Mouse (Mus musculus): ENCODE data around the gene Fgf13. TPM values are rescaled to one million over a fixed set of nuclear protein-coding genes. Genes with fewer than 3 reads are reported as not detected.

Gene Fgf13
- total RNA-seq (2015), result 0.31 and 0.34 TPM in 2 replicates
- 1.4 and 2.1 TPM in 2 replicates for total RNA-seq (2017)

DNA sequence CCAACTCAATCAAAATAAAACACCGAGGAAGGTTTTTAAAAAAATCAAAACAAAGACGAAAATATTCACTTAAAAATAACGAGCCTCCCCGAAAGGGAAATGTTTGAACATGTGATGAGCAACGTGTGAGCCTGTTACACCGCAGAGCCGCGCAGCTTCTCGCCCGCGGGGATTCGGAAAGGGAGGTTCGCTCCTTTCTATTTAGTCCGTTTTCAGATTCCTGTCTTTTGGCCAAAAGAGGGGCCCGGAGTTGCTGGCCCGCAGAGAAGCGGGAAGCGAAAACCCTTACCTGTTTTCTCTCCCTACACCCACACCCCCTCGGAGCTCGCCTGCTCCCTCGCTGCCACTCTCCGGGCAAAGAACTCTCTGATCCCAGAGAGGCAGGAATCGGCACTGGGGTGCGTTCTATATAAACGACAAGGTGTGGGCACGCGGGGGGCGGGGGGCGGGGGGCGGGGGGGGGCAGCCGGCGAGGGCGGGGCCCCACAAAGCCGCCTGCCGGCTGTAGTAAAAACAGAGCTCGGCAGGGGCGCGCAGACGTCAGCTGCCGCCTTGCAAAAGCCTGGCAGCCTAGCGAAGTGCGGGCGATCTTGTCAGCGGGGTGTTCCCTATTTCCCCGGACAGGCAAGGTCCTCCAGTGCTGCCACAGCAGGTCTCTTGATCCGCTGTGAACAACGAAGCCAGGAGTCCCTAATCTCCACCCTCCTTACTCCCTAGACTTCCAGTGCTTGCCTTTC, at the start of gene Fgf13:
Gene Fgf13, minus strand, starts transcription at position 377 of the 737 bp plus-strand sequence.
- ATAC-seq (ENCODE audit: poor library complexity, severe bottlenecking), result peak; percentile 83

DNA sequence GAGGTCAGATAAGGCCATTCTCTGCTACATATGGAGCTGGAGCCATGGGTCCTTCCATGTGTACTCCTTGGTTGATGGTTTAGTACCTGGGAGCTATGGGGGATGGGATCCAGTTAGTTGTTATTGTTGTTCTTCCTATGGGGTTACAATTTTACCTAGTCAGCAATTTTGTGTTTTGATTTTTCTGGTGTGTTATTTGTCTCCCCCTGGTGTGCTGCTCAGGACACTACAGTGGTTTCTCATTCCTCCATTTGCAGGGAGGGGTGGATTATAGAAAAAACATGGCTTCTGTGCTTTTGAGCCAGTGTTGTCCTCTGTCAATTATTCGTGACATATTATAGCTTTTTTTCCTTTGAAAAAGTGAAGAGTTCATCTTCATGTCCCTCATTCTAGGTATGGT, 38.7 kb upstream of the Fgf13 start:
- ATAC-seq (ENCODE audit: poor library complexity, severe bottlenecking), result peak; percentile 47

DNA sequence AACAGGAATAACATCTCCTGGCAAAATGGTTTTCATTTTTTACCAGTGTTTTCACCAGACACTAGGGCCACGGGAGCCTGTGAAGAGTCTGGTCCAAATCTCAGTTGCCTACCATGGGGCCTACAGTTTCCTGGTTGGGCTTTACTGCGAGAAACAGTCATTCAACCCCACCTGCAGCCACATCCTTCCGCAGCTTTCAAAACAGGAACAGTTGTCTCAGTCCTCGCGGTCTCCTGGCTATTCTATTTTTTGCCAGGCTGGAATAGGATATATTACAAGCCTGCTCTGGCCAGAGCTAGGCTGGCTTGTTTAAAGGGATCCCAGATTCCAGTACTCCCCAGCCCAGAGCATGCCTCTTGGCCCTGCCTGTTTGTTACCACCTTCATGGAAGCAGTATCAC, 21.2 kb upstream of the Fgf13 start:
- ATAC-seq (ENCODE audit: poor library complexity, severe bottlenecking), result peak; percentile 81

DNA sequence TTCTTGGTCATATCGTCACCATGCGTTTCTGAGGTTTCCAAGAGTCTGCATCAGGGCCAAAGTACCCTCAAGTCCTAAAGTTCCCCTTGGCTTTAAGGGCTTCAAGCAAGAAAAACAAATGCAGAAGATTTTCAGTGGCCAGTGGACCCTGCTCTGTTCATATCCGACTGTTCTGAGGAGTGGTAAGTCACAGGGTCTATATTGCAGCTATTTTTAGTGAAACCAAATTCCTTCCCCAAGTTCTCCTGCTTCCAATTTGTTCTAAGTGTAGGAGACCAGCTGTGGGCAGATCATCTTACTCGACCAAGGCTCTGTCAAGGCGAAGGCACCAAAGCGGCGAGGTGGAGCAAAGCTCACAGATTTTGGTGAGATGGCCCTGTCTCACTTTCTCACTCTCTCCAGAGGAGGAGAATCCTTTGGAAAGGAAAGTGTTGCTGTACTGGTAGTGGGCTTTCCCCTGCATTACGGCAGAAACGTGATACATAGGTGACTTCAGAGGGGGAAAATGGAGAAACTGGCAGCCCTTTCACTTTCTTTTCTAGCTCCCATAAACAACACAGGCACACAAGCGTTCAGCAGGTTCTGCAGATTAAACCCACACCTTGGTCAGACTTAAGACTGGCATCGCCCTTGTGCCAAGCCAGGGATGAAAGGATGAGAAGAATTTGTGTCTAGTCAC, 17.8 kb upstream of the Fgf13 start:
- ATAC-seq (ENCODE audit: poor library complexity, severe bottlenecking), result no peak

DNA sequence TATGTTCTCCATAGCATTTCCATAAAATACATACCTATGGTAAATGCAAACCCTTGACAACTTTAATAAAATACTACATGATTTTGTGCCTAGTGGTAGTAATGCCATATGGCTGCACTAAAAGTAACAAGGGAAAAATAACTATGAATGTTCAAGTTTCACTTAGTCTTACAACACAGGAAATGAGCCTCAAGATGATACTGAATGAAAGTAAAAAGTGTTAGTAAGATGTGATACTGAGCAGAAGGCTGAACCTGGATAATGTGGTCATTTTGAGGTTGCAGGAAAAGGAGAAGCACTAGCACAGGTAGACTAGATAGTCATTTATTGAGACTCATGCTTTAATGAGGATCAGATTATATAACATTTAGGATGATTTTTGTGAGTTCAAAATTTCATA, 16.2 kb upstream of the Fgf13 start:
- no peak for ATAC-seq (ENCODE audit: poor library complexity, severe bottlenecking)

DNA sequence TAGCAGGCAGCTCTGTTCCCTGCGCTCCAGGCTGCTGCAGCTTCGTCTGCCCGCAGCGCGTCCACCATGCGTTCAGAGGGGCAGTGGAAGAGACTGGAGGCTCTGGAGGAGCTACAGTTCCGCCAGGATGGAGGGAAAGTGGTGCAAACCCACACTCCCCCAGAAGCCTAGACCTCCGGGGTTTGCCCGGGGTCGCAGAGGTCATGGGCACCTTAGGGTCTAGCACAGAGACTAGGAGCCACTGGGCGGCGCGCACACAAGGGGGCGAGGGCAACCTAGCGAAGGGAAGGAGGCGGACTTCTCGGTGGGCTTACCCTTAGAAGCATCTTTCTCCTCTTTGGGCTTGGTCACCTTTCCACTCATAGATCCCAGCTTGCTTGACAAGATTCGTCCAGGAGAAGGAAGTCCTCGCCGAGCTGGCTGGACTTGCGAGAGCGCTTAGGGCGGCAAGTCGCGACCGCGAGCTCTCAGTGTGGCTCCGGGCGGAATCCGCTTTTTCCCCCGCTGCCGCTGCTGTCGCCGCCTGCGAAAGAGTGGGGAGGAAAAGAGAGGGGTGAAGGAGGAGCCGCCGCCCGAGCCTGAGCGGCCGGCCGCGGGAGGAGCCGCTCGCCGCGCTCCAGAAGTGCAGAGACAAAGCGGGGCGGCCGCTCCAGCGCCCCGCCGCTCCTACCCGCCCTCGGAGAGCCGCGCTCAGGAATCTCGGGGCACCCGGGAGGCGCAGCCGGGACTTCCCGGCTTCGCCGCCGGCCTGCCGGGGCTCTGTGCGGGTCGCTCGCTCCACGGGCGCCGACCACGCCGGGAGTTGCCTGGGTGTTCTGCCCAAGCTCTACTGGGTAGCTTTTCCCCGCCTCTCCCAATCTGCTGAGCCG, 811 bp downstream of the Fgf13 start:
- ATAC-seq (ENCODE audit: poor library complexity, severe bottlenecking), result peak; percentile 60

DNA sequence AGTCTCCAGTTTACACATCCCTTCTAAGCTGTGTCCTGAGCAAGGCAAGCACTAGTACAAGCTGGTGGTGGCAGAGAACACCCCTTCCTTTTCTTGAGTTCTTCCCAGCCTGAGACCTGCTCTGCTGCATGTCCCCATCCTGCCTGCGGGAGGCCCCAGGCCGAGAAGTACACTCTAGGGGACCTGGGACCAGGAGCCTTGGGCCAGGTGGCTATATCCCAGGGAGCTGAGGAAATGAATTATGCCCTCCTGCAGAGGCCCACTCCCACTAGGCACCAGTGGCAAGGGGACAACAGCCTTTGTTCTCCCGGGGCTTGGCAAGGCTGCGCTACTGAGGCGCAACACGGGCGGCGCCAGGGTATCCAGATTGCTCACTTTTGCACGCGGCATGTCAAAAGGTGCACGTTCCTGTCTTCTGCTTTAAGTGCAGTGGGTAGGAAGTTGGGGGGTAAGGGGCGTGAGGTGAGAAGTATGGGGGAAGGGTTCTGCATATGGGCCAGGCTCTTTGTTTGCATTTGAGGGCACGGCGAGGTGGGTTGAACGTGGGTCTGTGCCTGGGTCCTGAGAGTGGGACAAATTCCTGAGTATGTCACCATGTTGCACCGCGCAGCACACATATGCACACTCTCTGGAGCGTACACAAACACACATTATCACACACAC, 1.7 kb downstream of the Fgf13 start:
- 0 out of 2 replicates have a peak, but pooled peaks have one; percentile 17 for ATAC-seq (ENCODE audit: poor library complexity, severe bottlenecking)

DNA sequence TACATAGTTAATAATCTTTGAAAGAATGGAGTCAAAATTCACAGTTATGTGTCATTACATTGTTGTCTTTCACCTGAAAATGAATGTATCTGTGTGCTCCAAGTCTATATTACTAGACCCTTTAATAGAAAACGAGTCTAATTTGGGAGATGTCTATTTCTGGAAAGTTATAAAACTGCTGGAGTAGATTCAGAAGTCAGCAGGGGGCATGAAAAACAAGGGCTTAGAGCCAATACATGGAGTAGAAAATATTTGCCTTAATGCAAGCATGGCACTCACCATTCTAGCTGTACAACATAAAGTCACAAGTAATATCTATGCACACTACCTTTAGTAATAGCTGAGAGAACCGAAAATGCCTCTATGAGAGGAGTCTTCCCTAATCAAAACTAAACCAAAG, 19.9 kb downstream of the Fgf13 start:
- ATAC-seq (ENCODE audit: poor library complexity, severe bottlenecking), result no peak

DNA sequence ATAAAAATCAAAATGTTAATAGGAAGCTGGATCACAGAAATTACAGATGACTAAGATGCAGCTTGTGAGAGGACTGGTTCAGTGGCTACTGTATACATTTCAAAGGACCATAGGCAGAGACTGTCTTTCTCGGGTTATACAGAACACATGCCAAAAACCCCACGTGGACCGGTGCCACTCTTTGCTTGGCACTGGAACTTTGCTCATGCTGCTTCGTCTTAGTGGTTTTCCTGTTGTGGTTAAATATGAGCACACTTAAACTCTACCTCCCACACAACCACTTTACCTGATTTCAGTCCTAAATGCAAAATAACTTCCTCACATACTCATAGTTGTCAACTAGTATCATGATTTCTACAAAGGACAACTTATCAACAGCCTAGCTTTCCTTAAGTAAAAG, 59.6 kb downstream of the Fgf13 start:
- ATAC-seq (ENCODE audit: poor library complexity, severe bottlenecking), result no peak

DNA sequence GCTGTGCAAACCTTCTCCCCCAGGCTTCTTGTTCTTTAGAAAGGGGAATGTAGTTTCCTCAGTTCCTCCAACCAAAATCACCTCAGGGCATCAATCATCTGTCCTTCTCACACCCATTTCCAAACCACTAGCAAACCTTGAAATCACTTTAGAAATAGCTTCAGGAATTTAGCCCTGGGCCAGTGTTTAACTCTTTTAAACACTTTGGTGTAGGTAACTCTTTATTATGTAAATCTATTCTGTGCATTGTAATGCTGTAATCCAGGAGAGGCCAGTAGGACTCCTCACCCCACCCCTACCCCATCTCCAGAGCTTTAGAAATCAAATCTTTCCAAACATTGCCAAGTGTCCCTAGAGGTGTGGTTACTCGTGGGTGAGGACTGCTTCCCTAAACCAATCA, 74.5 kb downstream of the Fgf13 start:
- ATAC-seq (ENCODE audit: poor library complexity, severe bottlenecking), result no peak

DNA sequence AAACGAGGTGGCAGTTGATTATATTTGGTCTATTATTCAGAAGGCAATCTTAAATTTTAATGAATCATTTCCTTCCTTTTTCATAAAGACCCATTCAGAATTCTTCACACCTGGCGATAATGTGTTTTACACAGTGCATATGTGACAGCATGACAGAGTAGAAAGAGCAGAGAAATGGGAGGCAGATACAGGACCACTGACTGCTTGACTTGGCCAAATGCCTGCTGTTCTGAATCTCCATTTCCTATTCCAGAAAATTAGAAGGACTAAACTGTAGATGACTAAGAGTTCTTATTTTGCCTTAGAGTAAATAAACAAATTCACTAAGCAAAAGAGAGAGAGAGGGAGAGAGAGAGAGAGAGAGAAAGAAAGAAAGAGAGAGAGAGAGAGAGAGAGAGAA, 82.4 kb downstream of the Fgf13 start:
- no peak for ATAC-seq (ENCODE audit: poor library complexity, severe bottlenecking)

DNA sequence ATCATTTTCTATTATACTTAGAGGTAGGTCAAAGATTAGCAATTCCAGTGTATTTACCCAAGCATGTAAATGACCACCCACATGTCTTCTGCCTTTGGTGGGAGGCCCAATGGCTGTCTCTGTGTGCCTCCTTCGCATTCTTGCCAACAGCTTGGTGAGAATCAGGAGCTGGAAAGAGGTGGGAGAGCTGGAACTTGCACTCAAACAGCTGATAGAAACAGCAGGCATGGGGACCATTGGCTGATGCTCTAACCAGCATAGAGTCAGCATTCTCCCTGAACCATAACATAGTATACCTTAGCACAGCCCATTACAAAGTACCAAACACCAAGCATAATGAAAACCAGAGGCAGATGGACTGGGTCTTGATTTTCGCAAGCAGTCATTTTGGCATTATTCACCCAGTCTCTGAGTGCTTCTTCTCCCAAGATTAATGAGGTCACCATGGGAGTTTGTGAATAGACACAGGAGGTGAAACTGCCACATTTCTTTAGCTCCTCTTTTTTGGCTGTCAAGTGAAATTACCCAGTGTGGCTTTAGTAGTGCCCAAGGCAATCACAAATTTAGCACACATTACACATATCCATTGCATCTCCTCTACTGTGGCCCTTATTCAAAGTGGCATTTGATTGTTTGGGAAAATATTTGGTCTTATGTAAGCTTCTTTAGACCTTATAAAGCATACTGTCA, 165.1 kb downstream of the Fgf13 start:
- ATAC-seq (ENCODE audit: poor library complexity, severe bottlenecking), result no peak

DNA sequence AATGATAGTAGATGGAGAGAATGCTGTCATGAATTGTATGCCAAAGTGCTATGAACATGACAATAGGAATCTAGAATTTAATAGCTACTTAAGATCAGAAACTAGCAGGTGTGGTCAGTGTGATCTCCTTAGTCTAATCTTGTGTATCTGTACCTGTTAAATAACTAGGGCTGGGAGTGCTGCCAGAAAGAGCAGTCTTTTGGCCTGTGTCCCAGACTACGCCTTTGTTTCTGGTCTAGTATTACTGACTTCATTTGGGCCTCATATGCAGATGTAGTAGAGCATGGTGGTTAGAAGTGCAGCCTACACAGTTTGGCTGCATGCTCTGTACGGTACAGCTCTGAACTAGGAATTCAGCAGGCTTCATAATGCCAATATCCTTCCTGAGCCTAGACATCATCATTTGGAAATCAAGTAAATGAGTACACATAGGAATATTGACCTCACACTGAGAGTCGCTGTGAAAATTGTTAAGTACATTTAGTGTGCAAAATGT, 276.9 kb downstream of the Fgf13 start:
- no peak for ATAC-seq (ENCODE audit: poor library complexity, severe bottlenecking)

DNA sequence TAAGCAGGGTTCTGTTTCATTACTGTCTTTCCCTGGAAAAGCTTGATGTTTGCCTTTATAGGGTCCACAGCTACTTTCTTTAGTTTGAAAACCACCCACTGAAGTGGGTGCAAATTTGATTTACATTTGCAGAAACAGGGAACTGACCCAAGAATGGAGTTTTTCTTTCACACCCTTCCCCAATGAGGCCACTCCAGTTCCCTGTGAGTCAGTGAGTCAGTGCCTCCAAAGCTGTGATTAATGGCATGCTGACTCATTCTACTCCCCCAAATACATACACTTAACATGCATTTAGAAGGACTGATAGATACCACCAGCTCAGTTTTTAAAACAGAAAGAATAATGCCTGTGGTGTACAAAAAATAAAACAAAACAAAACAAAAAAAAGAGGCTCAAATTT, 316.3 kb downstream of the Fgf13 start:
- ATAC-seq (ENCODE audit: poor library complexity, severe bottlenecking), result no peak

DNA sequence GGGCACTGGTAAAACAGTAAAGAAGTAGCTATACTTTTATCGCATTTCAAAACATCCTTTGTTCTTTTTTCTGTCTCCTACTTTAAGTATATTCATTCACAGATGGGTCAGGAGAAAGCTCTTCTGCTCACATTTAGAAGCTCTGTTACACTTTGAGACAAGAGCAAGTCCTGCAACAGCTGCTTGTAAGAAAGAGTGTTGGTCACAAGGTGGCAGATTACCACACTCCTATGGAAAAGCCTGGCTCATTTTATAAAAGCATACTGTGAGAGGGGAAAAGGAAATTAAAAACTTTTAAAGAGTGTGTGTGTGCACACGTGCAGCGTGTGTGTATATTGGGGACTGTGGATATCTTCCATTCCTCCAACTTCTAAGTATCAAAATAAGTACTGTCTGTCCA, 324.1 kb downstream of the Fgf13 start:
- no peak for ATAC-seq (ENCODE audit: poor library complexity, severe bottlenecking)

DNA sequence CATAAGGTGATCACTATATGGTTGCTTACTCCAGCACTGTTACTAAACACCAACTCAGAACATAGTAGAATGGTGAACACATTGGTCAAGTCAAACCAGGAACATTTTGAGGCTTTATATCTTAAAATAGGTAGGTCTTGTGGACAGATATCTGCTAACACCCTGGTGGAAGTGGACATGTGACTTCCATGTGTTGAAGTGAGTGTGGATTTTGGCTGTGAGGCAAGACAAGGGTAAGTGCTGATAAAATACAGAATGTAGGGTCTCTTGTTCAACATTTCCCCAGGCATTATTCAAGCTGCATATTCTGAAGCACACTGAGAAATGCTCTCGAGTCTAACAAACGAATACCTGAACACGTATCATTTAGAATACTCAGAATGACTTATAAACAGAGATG, 324.7 kb downstream of the Fgf13 start:
- ATAC-seq (ENCODE audit: poor library complexity, severe bottlenecking), result no peak

DNA sequence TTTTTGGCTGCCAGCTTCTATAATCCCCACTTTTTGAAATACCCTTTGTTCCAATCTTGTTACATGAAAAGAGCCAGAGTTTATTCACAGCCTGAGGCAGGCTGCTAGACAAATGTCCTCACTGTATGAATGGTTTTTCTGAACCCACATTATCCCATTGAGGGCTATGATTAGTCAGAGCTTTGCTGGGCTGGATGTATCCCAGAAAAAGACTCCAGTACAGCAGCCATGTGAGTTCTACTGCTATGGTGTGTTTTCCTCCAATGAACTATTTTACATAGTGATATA, 326.5 kb downstream of the Fgf13 start:
- no peak for ATAC-seq (ENCODE audit: poor library complexity, severe bottlenecking)

DNA sequence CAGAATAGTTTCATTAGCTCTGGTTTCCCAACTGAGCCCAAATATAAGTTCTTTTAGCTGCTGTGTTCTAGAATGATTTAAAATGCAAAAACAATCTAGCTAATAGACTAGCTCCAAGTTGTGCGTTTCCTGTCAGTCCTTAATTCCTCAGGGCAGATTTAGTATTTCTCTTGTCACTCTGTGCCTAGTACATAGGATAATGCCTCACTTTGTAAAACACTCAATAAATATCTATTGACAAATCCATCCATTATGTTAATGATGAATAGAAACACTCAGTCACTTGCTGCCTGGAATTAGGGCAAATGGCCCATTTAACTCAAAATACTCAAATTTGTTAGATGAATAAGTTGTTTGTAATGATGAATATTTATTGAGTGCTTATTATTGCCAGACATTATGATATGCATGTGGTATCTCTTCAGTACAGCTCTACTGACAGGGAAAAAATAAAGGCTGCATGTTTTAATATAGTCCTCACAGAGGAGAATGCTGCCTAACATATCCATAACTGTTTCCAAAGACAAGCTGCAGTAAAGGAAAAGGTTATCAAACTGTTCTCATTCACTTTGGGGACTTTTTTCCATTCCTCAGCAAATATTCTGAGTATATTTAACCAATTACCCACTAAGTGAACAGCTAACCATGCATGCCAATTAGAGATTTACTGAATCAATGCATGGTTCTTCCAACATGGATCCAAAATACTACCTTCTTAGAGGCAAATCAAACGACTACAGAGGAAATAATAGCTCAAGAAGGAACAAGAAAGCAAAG, 327.0 kb downstream of the Fgf13 start:
- ATAC-seq (ENCODE audit: poor library complexity, severe bottlenecking), result no peak

DNA sequence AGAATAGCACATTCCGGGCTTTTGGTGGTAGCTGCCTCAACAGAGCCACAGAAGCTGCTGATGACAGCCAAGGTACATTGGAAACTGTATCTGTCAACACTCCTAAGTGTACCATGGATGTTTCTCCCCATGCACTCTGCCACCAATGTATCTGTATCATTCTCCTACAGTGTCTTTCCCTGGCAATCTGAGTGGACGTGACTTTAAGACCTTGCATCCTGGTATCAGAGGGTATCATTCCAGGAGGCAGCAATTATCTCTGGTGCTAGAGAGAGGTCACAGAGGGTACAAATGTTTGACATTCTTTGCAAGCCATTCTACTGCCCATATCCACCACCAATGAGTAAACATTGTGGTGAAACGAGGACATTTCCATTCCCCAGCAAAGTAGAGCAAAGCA, 347.2 kb downstream of the Fgf13 start:
- ATAC-seq (ENCODE audit: poor library complexity, severe bottlenecking), result no peak

DNA sequence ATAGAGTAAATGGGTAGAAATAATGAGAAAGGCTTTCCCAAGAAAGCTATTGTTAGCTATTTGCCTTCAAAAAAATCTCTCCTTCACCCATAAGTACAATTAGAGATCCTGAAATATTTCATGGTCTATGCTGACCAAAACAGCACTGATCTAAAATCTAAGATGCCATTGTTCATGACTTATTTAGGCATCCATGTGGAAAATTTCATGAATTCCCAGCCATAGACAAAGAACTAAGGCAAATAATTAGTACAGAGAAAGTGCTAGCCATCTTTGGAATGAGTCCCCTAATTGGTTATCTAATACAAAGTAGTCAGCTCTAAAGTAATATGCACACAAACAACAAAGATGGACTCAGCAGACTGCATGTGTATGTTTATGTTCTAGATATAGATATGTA, 366.7 kb downstream of the Fgf13 start:
- no peak for ATAC-seq (ENCODE audit: poor library complexity, severe bottlenecking)
